Mouse (Mus musculus): ENCODE measurements around the gene Slc16a9. TPM values are rescaled to one million over a fixed set of nuclear protein-coding genes. Genes with fewer than 3 reads are reported as not detected.

The Slc16a9 gene
- polyA plus RNA-seq, 1 experiment from 2014 or later, result 0.52 TPM

DNA sequence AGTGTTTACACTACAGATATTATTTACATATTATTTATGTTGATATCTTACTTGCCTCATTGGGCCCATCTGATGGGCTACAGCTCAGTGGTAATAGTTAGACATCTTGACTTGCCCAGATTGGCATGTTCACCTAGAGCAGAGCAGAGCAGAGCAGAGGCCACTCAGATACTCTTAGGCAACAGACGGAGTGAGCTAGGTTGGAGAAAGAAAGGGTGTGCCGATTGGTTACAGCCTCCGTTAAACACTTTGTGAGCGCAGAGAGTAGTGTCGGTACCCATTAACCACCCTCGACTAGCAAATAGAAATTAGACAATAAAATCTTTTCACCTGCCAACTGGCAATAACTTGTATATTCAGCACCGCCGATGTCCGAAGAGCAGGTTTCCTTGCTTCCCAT, 1.2 kb downstream of the Slc16a9 start:
- H3K4me3 ChIP-seq (ENCODE audit: low read depth, low read length), result no peak overlapping the region
- no peaks in the 10 kb centered on the region for H3K4me1 ChIP-seq (replicated peaks; ENCODE audit: control insufficient read depth, insufficient read depth, low read length)
- no peaks in the 10 kb centered on the region for H3K36me3 ChIP-seq (ENCODE audit: control insufficient read depth, insufficient read depth)
- 33% methylated on average over 9 of the region's 9 CpGs for WGBS
- H3K27ac ChIP-seq (ENCODE audit: low read depth, low read length), result no peak overlapping the region
- H3K4me2 ChIP-seq (replicated peaks; ENCODE audit: low read depth), result peak overlapping the region; percentile 91
- H3K9ac ChIP-seq (ENCODE audit: low read depth, low read length), result no peak overlapping the region
- H3K27me3 ChIP-seq (replicated peaks; ENCODE audit: control insufficient read depth, insufficient read depth, low read length), result peaks cover 32% of the 10 kb centered on the region
- no peak for TF ChIP-seq CTCF (IDR thresholded peaks at IDR 0.05; ENCODE audit: low read depth)
- H3K9me3 ChIP-seq (ENCODE audit: control insufficient read depth), result no peaks in the 10 kb centered on the region
- no peak for ATAC-seq

DNA sequence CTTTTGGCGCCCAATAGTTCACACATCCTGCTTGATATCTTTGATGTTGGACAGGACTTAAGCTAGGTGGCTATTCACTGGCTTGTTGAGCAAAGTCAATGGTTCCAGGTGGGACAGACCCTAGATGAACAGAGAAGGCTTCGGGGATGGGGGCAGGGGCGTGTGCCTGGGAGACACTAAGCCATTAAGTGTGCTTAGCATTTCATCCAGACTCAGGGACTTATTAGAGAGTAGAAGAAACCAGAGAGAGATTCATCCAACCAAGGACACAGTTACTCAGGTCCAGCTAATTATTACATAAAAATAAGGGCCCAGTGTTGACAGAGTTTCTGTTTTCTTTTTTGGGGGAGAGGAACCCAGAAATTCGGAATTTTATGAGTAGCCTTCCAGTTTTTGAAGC, 5.5 kb downstream of the Slc16a9 start:
- Histone ChIP-seq H3K36me3 (ENCODE audit: control insufficient read depth, insufficient read depth) (no peaks in the 10 kb centered on the region), H3K4me2 (replicated peaks; ENCODE audit: low read depth) (no peak overlapping the region), H3K9me3 (ENCODE audit: control insufficient read depth) (no peaks in the 10 kb centered on the region), H3K27me3 (replicated peaks; ENCODE audit: control insufficient read depth, insufficient read depth, low read length) (peaks cover 9% of the 10 kb centered on the region; the same call in 1 of the 2 replicates), H3K4me1 (replicated peaks; ENCODE audit: control insufficient read depth, insufficient read depth, low read length) (no peaks in the 10 kb centered on the region), H3K4me3 (ENCODE audit: low read depth, low read length) (no peak overlapping the region), H3K27ac (ENCODE audit: low read depth, low read length) (no peak overlapping the region), H3K9ac (ENCODE audit: low read depth, low read length) (no peak overlapping the region)
- 83% methylated on average over 4 of the region's 4 CpGs for WGBS
- ATAC-seq, result no peak
- TF ChIP-seq CTCF (IDR thresholded peaks at IDR 0.05; ENCODE audit: low read depth), result no peak

DNA sequence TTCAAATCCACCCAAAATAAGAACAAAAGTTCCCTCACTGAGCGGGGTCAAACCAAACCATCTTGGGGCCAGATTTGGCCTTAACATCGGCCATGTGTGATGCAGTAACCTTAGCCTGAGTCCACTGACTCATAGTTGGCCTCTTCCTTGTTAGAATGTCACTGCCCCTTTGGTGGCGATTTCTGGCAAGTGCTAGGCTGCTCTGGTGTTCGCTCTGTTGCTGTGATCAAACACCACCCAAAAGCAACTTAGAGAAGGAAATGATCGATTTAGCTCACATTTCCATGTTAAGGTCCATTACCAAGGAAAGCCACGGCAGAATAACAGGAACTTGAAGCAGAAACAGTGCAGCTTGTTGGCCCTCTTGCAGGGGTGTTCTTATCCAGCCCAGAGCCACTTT, 5.9 kb downstream of the Slc16a9 start:
- no peak for ATAC-seq
- no peak overlapping the region for H3K27ac ChIP-seq (ENCODE audit: low read depth, low read length)
- H3K9me3 ChIP-seq (ENCODE audit: control insufficient read depth), result no peaks in the 10 kb centered on the region

DNA sequence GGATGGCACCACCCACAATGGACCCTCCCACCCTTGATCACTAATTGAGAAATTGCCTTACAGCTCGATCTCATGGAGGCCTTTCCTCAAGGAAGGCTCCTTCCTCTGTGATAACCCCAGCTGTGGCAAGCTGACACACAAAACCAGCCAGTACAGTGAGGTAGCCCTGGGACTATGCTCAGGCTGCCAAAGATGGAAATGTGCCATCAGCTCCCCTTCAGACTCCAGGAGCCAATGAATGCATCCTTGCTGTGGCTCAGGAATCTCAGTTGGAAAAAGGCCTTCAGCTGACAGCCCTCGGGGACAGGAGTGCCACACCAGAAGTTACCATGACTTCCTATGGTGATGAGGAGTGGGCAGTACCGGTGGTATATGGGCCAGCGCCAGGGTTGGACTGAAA, 9.8 kb downstream of the Slc16a9 start:
- TF ChIP-seq CTCF (IDR thresholded peaks at IDR 0.05; ENCODE audit: low read depth), result no peak
- Histone ChIP-seq H3K27ac (ENCODE audit: low read depth, low read length) (no peak overlapping the region), H3K4me3 (ENCODE audit: low read depth, low read length) (no peak overlapping the region), H3K4me1 (replicated peaks; ENCODE audit: control insufficient read depth, insufficient read depth, low read length) (no peaks in the 10 kb centered on the region), H3K9me3 (ENCODE audit: control insufficient read depth) (no peaks in the 10 kb centered on the region), H3K4me2 (replicated peaks; ENCODE audit: low read depth) (no peak overlapping the region), H3K9ac (ENCODE audit: low read depth, low read length) (no peak overlapping the region), H3K36me3 (ENCODE audit: control insufficient read depth, insufficient read depth) (no peaks in the 10 kb centered on the region), H3K27me3 (replicated peaks; ENCODE audit: control insufficient read depth, insufficient read depth, low read length) (no peaks in the 10 kb centered on the region)
- 79% methylated on average over 4 of the region's 4 CpGs for WGBS
- no peak for ATAC-seq

More for the DNA sequence above, 5.9 kb downstream of the Slc16a9 start:
- no peaks in the 10 kb centered on the region for H3K4me1 ChIP-seq (replicated peaks; ENCODE audit: control insufficient read depth, insufficient read depth, low read length)
- H3K36me3 ChIP-seq (ENCODE audit: control insufficient read depth, insufficient read depth), result no peaks in the 10 kb centered on the region
- peaks cover 5% of the 10 kb centered on the region; the same call in 1 of the 2 replicates for H3K27me3 ChIP-seq (replicated peaks; ENCODE audit: control insufficient read depth, insufficient read depth, low read length)
- no peak overlapping the region for H3K4me3 ChIP-seq (ENCODE audit: low read depth, low read length)
- H3K4me2 ChIP-seq (replicated peaks; ENCODE audit: low read depth), result no peak overlapping the region
- no peak for TF ChIP-seq CTCF (IDR thresholded peaks at IDR 0.05; ENCODE audit: low read depth)
- H3K9ac ChIP-seq (ENCODE audit: low read depth, low read length), result no peak overlapping the region
- 86% methylated on average over 6 of the region's 6 CpGs for WGBS

DNA sequence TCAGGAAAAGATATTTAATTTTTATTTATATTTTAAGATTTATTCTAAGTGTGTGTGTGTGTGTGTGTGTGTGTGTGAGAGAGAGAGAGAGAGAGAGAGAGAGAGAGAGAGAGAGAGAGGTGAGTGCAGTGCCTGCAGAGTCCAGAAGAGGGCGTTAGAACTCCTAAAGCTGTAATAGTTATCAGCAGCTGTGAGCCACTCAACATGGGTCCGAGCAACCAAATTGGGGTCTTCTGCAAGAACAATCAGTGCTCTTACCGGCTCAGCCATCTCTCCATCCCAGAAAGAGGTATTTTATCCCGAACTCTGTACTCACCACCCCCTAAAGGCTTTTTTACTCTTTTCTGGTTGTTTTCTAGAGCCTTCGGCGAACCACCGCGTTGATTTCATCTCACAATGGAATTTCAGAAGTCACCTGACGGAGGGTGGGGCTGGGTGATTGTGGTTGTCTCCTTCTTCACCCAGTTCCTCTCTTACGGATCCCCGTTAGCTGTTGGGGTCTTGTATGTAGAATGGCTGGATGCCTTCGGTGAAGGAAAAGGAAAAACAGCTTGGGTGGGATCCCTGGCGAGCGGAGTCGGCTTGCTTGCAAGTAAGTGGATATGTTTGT, 10.8 kb downstream of the Slc16a9 start:
- WGBS, result 88% methylated on average over 15 of the region's 15 CpGs
- no peaks in the 10 kb centered on the region for H3K36me3 ChIP-seq (ENCODE audit: control insufficient read depth, insufficient read depth)
- no peaks in the 10 kb centered on the region for H3K4me1 ChIP-seq (replicated peaks; ENCODE audit: control insufficient read depth, insufficient read depth, low read length)
- no peak for TF ChIP-seq CTCF (IDR thresholded peaks at IDR 0.05; ENCODE audit: low read depth)
- H3K27me3 ChIP-seq (replicated peaks; ENCODE audit: control insufficient read depth, insufficient read depth, low read length), result no peaks in the 10 kb centered on the region
- no peak overlapping the region for H3K27ac ChIP-seq (ENCODE audit: low read depth, low read length)
- H3K9ac ChIP-seq (ENCODE audit: low read depth, low read length), result no peak overlapping the region
- no peaks in the 10 kb centered on the region for H3K9me3 ChIP-seq (ENCODE audit: control insufficient read depth)
- no peak overlapping the region for H3K4me3 ChIP-seq (ENCODE audit: low read depth, low read length)
- no peak for ATAC-seq
- no peak overlapping the region for H3K4me2 ChIP-seq (replicated peaks; ENCODE audit: low read depth)

DNA sequence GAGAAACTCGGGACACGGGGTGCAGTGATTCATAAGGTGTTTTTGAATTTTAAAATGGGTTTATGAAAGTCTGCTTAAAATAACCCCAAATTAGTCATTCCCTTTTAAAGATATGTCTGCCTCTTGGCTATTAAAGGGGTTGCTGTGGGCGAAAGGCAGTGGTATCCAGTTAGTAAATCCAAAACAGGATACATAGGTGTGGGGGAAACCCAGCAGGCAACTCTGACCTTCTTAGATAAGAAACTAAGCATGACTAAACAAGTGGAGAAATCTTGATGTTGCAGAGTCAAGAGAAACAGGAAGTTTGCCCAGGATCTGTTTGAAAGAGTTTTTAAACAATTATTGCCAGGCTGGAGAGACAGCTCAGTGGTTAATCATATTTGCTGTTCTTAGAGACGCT, 12.1 kb downstream of the Slc16a9 start:
- H3K36me3 ChIP-seq (ENCODE audit: control insufficient read depth, insufficient read depth), result no peaks in the 10 kb centered on the region
- ATAC-seq, result no peak

DNA sequence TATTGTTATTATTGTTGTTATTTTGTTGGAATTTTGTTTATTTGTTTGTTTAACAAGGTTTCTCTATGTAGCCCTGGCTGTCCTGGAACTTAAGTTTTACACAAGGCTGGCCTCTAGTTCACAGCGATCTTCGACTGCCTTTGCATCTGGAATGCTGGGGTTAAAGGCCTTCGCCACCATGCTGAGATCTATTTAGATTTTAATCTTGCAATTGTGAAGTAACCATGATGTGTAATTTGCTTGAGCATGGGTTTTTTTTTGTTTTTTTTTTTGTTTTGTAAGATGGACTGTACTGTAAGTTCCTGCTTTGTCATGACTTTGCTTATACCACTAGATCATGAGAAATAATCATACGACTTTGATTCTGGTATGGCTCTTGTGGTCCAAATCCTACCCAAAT, 16.0 kb downstream of the Slc16a9 start:
- no peak overlapping the region for H3K4me3 ChIP-seq (ENCODE audit: low read depth, low read length)
- H3K36me3 ChIP-seq (ENCODE audit: control insufficient read depth, insufficient read depth), result no peaks in the 10 kb centered on the region
- no peak for ATAC-seq
- no peaks in the 10 kb centered on the region for H3K4me1 ChIP-seq (replicated peaks; ENCODE audit: control insufficient read depth, insufficient read depth, low read length)
- H3K27ac ChIP-seq (ENCODE audit: low read depth, low read length), result no peak overlapping the region
- WGBS, result 79% methylated on average over 4 of the region's 4 CpGs
- TF ChIP-seq CTCF (IDR thresholded peaks at IDR 0.05; ENCODE audit: low read depth), result no peak
- H3K27me3 ChIP-seq (replicated peaks; ENCODE audit: control insufficient read depth, insufficient read depth, low read length), result no peaks in the 10 kb centered on the region
- H3K9ac ChIP-seq (ENCODE audit: low read depth, low read length), result no peak overlapping the region
- H3K9me3 ChIP-seq (ENCODE audit: control insufficient read depth), result no peaks in the 10 kb centered on the region
- H3K4me2 ChIP-seq (replicated peaks; ENCODE audit: low read depth), result no peak overlapping the region

More for the DNA sequence above, 12.1 kb downstream of the Slc16a9 start:
- 63% methylated on average over 4 of the region's 4 CpGs for WGBS
- Histone ChIP-seq H3K4me1 (replicated peaks; ENCODE audit: control insufficient read depth, insufficient read depth, low read length) (no peaks in the 10 kb centered on the region), H3K4me2 (replicated peaks; ENCODE audit: low read depth) (no peak overlapping the region), H3K9me3 (ENCODE audit: control insufficient read depth) (no peaks in the 10 kb centered on the region), H3K27ac (ENCODE audit: low read depth, low read length) (no peak overlapping the region), H3K9ac (ENCODE audit: low read depth, low read length) (no peak overlapping the region), H3K4me3 (ENCODE audit: low read depth, low read length) (no peak overlapping the region), H3K27me3 (replicated peaks; ENCODE audit: control insufficient read depth, insufficient read depth, low read length) (no peaks in the 10 kb centered on the region)
- no peak for TF ChIP-seq CTCF (IDR thresholded peaks at IDR 0.05; ENCODE audit: low read depth)

All from intestine, postnatal 0 days (tissue).